Mouse (Mus musculus): ENCODE data around the gene Itga11.
"Not testable (repeated sequence)": the region's sequence is repeated elsewhere in the genome, so short reads cannot be mapped to it uniquely, and the experiment has no call there.

Itga11 gene

GRCm38 (mm10) chr9:62772746-62773145, 95.1 kb downstream of the Itga11 start:
- no peak for DNase-seq

GRCm38 (mm10) chr9:62775464-62775863, 97.8 kb downstream of the Itga11 start:
- peak; percentile 31 for DNase-seq

GRCm38 (mm10) chr9:62777461-62777860, 99.8 kb downstream of the Itga11 start:
- peak; percentile 72 for DNase-seq

GRCm38 (mm10) chr9:62778721-62779120, 101.1 kb downstream of the Itga11 start:
- no peak for DNase-seq

GRCm38 (mm10) chr9:62781965-62782364, 104.3 kb downstream of the Itga11 start:
- peak; percentile 31 for DNase-seq

- peak; percentile 63 for DNase-seq
Measured at GRCm38 (mm10) chr9:62782976-62783781, 105.6 kb downstream of the Itga11 start.

GRCm38 (mm10) chr9:62784233-62784632, 106.6 kb downstream of the Itga11 start:
- no peak for DNase-seq

GRCm38 (mm10) chr9:62786721-62787120, 109.1 kb downstream of the Itga11 start:
- DNase-seq: no peak

- DNase-seq: no peak
Measured at GRCm38 (mm10) chr9:62789856-62790255, 112.2 kb downstream of the Itga11 start.

GRCm38 (mm10) chr9:62799218-62799617, 121.6 kb downstream of the Itga11 start:
- DNase-seq: not testable (repeated sequence)

GRCm38 (mm10) chr9:62810095-62810494, 132.5 kb downstream of the Itga11 start:
- DNase-seq: no peak

- peak; percentile 50 for DNase-seq
Measured at GRCm38 (mm10) chr9:62810543-62811515, 133.2 kb downstream of the Itga11 start.

GRCm38 (mm10) chr9:62811516-62812121, 134.0 kb downstream of the Itga11 start, which contains the start of gene Fem1b:
Fem1b (minus strand) TSS chr9:62811934.
- DNase-seq: peak; percentile 95

- no peak for DNase-seq
Measured at GRCm38 (mm10) chr9:62812216-62813049, 134.8 kb downstream of the Itga11 start.

GRCm38 (mm10) chr9:62814751-62815150, 137.1 kb downstream of the Itga11 start:
- DNase-seq: no peak

GRCm38 (mm10) chr9:62816323-62817098, 138.9 kb downstream of the Itga11 start:
- DNase-seq: no peak

- DNase-seq: no peak
Measured at GRCm38 (mm10) chr9:62817099-62817571, 139.5 kb downstream of the Itga11 start.

- no peak for DNase-seq
Measured at GRCm38 (mm10) chr9:62817828-62818614, 140.4 kb downstream of the Itga11 start.

- DNase-seq: no peak
Measured at GRCm38 (mm10) chr9:62819494-62819893, 141.9 kb downstream of the Itga11 start.

GRCm38 (mm10) chr9:62819910-62820309, 142.3 kb downstream of the Itga11 start:
- DNase-seq: not testable (repeated sequence)

Measured in embryo, embryonic 11 days (tissue).